Mouse (Mus musculus): ENCODE results near the gene Dcun1d3.
A peak's percentile ranks its signal among the peaks of the same experiment; 100 is the strongest.

The Dcun1d3 gene

DNA sequence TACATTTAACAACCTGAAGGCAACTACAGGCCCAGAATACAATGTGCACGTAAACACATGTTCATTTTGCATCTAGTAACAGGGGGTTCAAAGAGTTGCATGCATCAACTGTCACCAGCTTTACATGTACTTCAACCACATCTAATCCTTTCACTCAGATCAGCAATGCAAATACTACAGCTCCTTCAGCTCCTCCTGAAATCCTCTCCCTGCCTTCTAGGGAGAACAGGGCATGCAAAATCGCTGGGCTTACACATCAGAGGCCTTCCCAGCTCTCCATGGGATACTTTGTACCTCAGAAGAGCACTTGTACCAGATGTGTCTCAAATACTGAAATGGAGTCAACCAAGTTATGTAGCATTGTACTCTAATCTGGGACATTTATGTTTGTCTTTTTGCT is 23.0 kb downstream of the Dcun1d3 start:
- DNase-seq (ENCODE audit: low spot score) = no peak

DNA sequence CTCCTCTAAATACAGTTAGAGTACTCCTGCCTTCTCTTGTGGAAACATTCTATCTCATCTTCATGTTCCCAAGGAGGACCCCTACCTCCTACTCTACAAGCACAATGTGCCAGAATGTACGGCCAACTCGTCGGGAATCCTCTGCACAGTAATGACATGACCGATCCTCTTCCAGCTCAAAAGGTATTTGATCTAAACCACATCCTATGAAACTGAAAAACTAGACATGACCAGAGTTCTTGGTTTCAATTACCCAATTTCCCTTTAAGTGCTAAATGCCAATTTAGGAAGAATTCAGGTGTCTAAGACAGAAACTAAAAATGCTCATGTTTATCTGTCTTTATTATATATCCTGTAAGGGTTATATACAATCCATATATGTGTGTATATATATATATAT is 23.9 kb downstream of the Dcun1d3 start:
- no peak for DNase-seq (ENCODE audit: low spot score)

DNA sequence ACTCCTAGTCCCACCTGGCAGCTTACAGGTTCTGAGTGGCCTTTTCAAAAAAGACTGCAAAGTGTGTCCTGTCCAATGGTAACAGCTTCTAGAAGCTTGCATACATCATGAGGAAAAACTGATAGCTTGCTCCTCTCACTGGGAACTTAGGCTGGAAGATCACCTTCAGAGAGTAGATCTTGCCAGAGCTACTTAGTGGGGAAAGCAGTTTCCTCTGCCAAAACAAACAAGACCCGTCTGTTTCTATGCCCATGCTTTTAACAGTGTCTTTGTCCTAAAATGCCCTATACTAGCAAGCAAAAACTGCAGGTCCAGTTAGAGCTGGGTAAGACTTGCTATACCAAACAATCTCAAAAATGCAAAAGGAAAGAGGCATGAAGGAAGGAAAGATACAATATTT is 30.0 kb downstream of the Dcun1d3 start:
- DNase-seq (ENCODE audit: low spot score) = no peak

DNA sequence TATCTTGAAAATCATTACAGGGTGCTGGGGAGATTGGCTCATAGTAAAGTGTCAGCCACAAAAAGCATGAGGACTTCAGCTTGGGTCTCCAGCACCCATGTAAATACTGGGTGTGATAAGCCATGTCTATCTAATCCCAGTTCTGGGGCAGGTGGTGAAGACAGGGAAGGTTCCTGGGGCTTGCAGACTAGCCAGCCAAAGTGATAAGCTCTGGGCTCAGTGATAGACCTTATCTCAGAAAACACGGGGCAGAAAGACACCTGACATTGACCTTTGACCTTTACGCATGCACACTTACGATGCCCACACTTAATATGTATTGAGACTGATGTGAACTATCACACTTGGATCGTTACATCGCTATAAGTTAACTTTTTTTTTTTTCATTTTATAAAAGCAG is 31.6 kb downstream of the Dcun1d3 start:
- no peak for DNase-seq (ENCODE audit: low spot score)

DNA sequence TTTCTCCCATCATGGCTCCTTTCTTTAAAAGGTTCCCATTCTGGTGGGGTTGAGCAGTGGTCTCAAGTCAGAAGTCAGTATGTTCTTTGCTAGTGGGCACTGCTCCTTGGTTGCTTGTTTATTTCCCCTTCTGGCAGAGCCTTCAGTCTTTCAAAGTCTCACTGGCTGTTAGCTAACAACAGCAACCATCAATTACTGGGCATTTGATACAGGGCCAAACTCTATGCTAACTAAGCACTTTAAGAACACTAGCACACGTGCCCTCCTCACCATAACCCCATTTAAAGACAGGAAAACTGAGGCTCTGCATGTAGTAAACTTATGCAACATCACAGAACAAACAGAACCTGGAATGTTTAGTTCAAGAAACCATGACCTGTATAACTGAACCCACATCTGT is 33.9 kb downstream of the Dcun1d3 start:
- DNase-seq (ENCODE audit: low spot score) = no peak

DNA sequence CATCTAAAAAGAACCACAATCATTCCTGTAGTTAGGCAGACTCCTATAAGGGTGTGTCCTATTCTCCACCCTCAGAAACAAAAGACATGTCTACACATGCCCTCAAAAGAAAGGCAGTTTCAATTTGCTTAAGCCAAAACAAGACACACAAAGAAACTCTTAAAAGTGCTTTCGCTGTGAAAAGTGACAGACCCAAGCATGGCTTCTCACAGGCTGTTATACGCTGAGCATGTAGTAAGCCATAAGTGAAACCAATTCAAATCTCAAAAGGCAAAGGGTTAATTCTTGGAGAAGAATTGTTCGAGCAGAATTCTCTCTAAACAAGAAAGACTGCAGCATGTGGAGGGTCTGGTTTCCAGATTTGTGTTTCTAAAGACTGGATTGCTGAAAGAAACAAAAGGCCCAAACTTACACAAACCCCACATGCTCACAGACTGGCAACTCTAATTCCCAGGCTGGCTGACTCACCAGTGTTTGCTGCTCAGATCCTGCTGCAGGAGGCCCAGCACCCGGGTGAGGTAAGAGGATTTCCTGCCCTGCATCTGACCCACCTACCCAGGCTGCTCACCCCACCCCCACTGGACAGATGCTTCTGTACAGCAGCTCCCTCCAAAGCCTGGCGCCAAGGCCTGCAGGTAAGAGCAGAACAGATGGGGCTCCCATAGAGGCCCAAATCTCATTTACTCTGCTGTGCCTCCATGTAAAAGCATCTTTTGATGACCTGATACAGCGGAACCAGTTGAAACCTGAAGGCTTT is 34.6 kb downstream of the Dcun1d3 start:
- peak; percentile 57 for DNase-seq (ENCODE audit: low spot score)

DNA sequence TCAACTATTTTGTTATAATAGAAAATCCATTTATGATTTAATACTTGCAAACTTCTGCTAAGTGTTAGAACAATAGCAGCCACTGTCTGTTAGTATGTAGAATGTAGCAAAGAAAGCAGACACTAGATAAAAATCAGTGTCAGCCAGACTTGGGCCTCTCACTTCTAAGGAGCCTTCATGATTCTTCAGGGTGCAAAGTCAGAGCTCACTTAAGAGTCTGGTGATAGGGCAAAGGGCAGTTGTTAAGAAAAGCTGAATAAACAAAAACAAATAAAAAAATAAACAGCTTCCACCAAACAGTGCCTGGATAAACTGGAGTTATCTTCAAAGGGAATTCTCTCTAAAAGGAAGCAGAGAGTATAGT is 35.1 kb downstream of the Dcun1d3 start:
- DNase-seq (ENCODE audit: low spot score) = no peak

DNA sequence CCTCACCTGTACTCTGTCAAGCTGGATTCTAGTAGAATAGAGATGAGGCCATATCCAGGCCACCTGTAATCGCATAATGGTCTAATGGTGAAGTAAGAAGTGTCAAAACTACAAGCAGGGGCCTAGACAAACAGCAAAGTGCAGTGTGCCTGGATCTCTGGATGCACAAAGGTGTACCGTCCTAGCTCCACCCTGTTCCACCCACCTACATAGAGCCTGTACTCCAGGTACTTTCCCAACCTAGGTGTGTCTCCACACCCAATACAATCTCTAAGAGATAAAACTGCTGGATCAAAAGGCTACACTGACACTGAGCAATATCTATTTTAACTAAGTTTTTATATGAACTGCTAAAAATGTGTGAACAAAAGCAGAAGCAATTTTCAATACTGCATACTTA is 35.5 kb downstream of the Dcun1d3 start:
- no peak for DNase-seq (ENCODE audit: low spot score)

DNA sequence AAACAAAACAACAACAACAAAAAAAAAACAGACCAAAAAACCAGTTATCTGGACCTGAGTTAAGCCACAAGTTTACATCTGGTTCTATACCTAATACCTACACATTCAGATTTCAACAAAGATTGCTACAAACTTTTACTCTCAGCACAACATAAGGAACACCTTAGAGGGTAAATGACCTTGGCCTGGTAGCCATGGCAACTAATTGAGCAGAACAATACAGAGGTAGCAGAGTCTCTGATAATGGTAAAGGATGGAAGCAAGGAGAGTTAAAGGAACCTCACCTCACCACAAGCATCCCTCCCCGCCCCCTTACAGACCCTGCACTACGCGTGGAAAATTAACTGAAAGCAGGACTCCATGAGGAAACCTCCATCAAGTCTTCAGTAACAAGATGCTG is 36.0 kb downstream of the Dcun1d3 start:
- DNase-seq (ENCODE audit: low spot score) = no peak

DNA sequence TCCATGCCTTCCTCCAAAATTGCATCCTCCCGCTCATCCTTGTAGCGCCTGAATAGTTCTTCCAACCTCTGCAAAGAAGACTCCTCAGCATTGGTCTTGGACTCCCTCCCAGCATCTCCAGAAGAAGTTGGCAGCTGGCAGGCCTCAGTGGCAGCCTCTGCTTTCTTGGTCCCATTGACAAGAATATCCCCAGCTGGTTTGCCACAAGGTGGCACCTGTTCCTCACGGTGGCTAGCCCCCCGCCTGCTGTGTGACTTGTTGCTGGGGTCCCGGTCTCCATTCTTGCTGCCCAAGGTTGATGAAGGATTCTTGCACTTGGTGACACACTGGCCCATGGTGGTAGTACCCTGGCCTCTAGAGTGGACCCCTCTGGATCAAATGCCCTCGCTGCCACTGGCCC is 36.6 kb downstream of the Dcun1d3 start:
- DNase-seq (ENCODE audit: low spot score) = no peak

DNA sequence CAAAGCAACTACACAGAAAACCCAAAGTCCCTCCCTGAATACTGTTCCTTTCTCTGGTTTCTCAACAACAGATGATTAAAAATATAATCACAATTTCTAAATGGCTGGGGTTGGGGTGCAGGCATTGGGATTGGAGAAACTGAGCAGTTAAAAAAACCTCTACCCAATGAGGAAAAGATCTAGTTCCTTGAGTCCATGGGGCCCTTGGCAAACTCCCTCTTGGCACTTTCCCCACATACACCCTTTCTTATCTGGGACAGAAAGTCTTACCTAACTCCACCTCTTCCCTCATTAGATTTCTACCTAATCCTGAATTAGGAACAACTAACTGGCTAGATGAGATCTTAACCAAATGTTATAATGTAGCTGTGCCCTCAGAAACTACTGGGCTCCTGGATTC is 41.1 kb downstream of the Dcun1d3 start:
- no peak for DNase-seq (ENCODE audit: low spot score)

DNA sequence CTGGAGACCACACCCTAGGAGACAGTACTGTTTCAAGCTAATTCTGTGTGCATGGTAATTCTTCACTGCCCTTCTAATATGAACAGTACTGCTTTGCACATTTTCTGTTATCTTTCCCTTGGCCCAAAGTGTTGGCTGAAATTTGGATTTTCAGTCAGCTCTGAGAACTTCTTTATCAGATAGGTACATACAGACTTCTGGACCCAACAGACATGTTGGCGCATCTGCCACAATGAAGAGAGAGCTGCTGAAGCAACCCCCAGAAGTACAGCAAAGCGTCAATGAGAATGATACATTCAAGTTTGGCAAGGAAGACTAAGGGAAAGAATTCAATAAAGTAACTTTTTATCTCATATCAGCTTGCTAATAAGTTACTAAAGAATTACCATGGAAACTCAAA is 41.7 kb downstream of the Dcun1d3 start:
- DNase-seq (ENCODE audit: low spot score) = no peak

DNA sequence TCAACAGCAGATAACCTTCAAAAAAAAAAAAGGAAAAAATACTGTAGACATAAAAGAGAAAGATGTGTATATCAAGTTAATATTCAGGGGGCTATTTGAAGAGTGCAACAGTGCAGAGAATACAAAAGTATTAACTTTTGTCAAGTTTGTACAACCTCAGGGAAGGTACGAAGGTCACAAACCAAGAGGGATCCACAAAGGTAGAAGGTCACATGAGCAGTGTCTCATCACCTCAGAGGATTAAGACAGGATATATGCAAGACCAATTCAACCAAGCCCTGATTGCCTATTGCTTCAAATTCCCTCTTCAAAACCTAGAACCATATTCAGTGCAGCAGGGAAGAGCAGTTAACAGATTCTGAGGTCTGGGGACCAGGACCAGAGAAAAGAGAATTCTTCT is 42.9 kb downstream of the Dcun1d3 start:
- DNase-seq (ENCODE audit: low spot score) = no peak

DNA sequence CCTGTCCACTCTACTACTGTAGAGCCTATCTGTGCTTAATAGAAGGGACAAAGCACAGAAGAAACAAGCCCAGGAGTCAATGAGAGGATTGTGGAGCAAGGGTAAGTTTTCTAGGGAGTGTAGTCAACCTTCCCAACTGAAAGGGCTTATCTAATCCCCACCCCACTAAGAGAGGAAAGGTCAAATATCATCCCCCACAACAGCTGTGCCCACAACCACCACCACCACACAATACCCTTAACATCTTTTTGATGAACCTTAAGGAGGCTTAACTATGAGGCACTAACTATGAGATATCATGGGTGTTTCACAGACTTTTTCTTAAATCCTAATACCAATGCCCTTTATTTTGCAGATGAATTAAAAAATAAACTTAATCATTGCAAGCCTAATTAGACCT is 43.6 kb downstream of the Dcun1d3 start:
- no peak for DNase-seq (ENCODE audit: low spot score)

DNA sequence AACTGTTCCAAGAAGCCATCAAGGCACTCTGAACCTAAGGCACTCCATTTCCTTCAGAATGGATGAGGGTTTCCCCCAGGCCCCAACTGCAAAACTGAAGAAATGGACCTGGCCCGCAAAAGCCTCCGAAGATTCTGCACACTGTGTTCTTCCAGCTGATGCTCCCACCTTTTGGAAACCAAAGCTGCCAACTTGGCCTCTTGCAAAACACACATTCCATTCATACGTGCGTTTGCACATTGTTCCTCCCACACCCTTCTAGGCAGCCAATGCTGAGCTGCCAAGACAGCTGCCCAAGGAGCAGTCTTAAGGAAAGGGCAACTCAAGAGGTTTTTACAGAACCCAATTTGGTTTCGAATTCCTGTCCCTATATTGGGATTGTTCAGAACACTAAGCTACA is 45.4 kb downstream of the Dcun1d3 start:
- peak; percentile 61 for DNase-seq (ENCODE audit: low spot score)

DNA sequence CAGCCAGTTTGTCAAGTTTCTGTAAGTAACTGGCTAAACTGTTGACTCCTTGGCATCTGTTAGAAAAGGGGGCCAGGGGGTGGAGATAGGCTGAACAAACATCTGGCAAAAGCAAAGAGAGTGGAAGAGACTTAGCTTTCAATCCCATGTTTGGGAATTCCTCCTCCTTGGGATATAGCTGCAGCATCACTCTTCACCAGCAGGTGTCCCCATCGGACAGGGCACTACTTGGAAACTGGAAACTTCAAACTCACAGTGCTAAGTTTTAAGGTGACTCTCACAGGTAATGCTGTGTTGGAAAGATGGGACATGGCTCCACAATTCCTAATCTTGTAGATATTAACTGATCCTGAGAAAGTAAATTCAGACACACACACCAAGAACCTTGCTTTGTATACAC is 47.0 kb downstream of the Dcun1d3 start:
- DNase-seq (ENCODE audit: low spot score) = peak; percentile 87

DNA sequence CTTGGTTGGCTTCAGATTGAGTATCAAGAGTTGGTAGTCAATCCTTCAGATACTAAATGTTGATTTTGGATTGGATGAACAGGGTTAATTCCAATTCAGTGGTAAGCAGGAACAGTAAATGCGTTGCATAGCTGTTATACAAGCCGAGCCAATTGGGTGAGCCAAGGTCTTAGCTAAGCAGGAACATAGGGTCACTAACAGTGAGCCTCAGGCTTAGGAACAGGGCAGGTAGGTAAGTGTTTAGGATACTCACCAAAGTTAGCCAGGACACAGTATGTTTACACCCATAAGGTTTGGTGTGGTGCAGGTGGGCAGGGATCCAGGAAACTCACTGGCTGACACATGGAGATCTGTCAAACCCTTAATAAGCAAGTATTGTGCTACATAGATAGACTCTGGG is 48.7 kb downstream of the Dcun1d3 start:
- no peak for DNase-seq (ENCODE audit: low spot score)

DNA sequence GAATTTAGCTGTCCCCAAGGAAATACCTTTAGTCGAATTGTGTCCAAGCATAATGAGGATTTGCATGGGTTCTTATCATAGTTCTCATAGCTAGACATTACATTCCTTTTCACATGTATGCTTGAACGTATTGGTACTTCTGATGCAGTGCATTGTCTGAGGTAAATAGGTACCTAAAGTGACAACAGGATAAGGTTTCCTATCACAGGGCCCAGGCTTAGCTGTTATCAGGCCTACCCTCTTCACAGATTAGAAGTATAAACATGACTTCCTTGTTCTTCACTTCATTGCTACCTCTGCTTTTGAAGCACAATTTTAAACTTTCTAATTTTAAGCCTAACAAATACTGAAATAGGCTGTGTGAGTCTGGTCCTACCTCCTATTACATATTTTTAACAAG is 50.6 kb downstream of the Dcun1d3 start:
- DNase-seq (ENCODE audit: low spot score) = no peak

DNA sequence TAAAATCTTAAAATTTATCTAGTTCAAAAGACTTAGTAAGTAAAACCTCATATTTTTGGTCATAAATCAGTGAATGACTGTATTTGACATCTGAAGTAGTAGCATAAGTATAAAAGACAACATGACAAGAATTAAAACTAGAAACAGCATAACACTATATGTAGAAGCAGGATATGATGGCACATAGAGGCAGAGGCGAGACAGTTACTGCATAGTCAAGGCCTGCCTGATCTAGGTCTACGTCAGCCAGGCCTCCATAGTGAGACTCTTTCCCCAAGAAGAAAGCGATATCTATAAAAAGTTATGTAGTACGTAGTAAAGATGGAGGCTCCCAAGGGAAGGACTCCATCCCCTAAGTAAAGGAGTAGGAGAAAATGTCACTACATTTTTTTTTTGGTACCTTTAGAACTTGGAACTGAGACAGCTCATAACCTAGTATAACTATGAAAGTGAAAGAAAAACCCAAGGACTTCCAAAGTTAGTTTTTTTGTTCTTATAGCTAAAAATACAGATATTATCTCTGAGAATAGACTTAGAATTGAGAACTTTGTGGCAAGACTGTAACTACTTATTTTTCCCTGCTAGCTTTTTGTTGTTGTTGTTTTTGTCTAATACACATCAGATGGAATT is 54.2 kb downstream of the Dcun1d3 start:
- DNase-seq (ENCODE audit: low spot score) = no peak

DNA sequence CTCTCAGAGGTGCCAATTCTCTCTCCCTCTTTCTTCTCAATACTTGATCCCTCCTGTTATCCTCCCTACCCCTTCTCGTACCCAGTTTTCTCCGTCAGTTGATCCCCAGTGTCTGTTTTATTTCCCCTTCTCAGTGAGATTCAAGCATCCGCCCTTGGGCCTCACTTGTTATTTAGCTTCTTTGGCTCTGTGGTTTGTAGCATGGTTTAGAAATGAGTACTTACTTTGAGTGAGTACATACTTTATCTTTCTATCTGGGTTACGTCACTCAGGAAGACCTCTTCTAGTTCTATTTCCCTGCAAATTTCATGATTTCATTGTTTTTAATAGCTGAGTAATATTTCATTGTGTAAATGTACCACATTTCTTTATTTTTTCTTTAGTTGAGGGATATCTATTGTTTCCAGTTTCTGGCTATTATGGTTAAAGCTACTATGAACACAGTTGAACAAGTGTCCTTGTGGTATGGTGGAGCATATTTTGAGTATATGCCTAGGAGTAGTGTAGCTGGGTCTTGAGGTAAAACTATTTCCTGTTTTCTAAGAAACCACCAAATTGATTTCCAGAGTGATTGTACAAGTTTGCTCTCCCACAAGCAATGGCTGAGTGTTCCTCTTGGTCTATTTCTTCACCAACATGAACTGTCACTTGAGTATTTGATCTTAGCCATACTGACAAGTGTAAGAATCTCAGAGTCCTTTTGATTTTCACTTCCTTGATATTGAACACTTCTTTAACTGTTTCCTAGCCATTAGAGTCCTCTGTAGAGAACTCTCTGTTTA is 59.9 kb downstream of the Dcun1d3 start:
- DNase-seq (ENCODE audit: low spot score) = no peak

DNA sequence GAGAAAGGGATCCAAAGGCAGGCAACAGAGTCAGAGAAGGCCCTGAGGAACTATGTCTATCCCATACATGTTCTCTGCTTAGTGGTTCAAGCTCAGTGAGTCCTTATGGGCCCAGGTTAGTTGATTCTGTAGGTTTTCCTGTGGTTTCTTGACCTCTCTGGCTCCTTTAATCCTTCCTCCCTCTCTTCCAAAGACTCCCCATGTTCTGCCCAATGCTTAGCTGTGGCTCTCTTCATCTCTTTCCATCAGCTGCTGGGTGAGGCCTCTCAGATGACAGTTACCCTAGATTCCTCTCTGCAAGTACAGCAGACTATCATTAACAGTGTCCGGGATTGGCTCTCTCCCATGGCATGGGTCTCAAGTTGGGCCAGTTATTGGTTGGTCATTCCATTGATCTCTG is 60.7 kb downstream of the Dcun1d3 start:
- no peak for DNase-seq (ENCODE audit: low spot score)

DNA sequence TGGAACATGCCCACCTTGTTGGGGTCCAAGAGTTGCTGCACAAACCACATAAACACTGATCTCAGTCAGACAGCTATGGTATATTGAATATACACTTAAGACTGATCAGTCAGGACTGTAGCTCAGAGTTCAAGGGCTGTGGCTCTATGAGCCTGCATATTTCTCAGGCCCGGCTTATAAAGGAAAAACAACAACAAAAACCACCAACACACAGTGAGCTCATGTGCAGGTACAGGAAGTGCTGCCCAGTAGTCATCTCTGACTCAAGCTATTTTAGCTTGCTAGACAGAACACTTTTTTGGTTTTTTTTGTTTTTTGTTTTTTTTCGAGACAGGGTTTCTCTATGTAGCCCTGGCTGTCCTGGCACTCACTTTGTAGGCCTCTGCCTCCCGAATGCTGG is 87.4 kb downstream of the Dcun1d3 start:
- DNase-seq (ENCODE audit: low spot score) = no peak

DNA sequence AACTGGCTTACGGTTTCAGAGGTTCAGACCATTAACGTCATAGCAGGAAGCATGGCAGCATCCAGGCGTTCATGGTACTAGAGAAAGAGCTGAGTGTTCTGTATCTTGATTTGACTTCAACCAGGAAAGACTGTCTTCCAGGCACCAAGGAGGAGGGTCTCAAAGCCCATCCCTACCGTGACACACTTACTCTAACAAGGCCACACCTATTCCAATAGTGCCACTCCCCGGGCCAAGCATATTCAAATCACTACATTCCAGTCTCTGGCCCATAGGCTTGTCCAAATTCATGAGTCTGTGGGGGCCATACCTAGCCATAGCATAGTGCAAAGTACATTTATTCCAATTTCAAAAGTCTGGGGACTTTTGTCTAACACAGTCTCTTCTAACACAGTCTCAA is 88.7 kb downstream of the Dcun1d3 start:
- DNase-seq (ENCODE audit: low spot score) = no peak

All from testis, postnatal 10 days (tissue).